Mouse (Mus musculus) monocyte, adult 59 days (primary cell): ENCODE data around the gene Chd6. TPM values are rescaled to one million over a fixed set of nuclear protein-coding genes. Genes with fewer than 3 reads are reported as not detected.

Source experiments
- total RNA-seq, 2 experiments: library from RNA; stranded (reverse); gene quantifications; one replicate each; pipeline ENCODE4 v1.2.4; 2023

The Chd6 gene
- 10 to 100 TPM; 52.9 to 55.0 TPM for total RNA-seq

GRCm38 (mm10) chr2:161108933-161109371, at the start of gene Chd6:
TSS of gene Chd6 (minus strand) at chr2:161109075.

GRCm38 (mm10) chr2:160912231-160912671, 196.6 kb downstream of the Chd6 start, which contains the start of gene Emilin3:
TSS of gene Emilin3 (minus strand) at chr2:160912328.

Other genes with a start within 250 kb of the Chd6 start
- gene Zhx3, start 236.1 kb downstream of the Chd6 start, total RNA-seq: 1 to 10 TPM; 5.1 to 5.6 TPM
- not detected for gene Lpin3, start 228.4 kb downstream of the Chd6 start, total RNA-seq
- gene Emilin3, start 196.7 kb downstream of the Chd6 start, total RNA-seq: not detected